Mouse (Mus musculus): ENCODE results near the gene Epha10. TPM values are rescaled to one million over a fixed set of nuclear protein-coding genes. Genes with fewer than 3 reads are reported as not detected.

Epha10 gene
- total and polyA plus RNA-seq, 2 experiments from 2014 or later, result 13.7 to 49.6 TPM

GRCm38 (mm10) chr4:124960940-124961339 lies 80.2 kb downstream of the Epha10 start:
- Histone ChIP-seq H3K9me3 (ENCODE audit: low read length) (no peaks in the 10 kb centered on the region), H3K36me3 (ENCODE audit: insufficient read depth, low read length) (no peaks in the 10 kb centered on the region), H3K4me1 (ENCODE audit: insufficient read depth, low read length) (no peaks in the 10 kb centered on the region), H3K4me3 (ENCODE audit: low read length) (no peak overlapping the region), H3K4me2 (ENCODE audit: low read depth, low read length) (no peak overlapping the region), H3K27me3 (ENCODE audit: insufficient read depth, low read length) (no peaks in the 10 kb centered on the region), H3K27ac (no peak overlapping the region), H3K9ac (replicated peaks; ENCODE audit: low read length) (no peak overlapping the region)
- ATAC-seq (no peak), DNase-seq (ENCODE audit: low spot score) (no peak)
- 75% methylated on average over 11 of the region's 11 CpGs for WGBS
- TF ChIP-seq CTCF (IDR thresholded peaks at IDR 0.05; ENCODE audit: low read depth), result no peak

GRCm38 (mm10) chr4:124962576-124962975 lies 81.9 kb downstream of the Epha10 start:
- DNase-seq (ENCODE audit: low spot score) (no peak), ATAC-seq (no peak)
- Histone ChIP-seq H3K4me2 (ENCODE audit: low read depth, low read length) (no peak overlapping the region), H3K36me3 (ENCODE audit: insufficient read depth, low read length) (no peaks in the 10 kb centered on the region), H3K27ac (no peak overlapping the region), H3K27me3 (ENCODE audit: insufficient read depth, low read length) (no peaks in the 10 kb centered on the region), H3K9me3 (ENCODE audit: low read length) (no peaks in the 10 kb centered on the region), H3K4me1 (ENCODE audit: insufficient read depth, low read length) (no peaks in the 10 kb centered on the region), H3K9ac (replicated peaks; ENCODE audit: low read length) (no peak overlapping the region), H3K4me3 (ENCODE audit: low read length) (no peak overlapping the region)
- 74% methylated on average over 11 of the region's 11 CpGs for WGBS
- no peak for TF ChIP-seq CTCF (IDR thresholded peaks at IDR 0.05; ENCODE audit: low read depth)

DNA sequence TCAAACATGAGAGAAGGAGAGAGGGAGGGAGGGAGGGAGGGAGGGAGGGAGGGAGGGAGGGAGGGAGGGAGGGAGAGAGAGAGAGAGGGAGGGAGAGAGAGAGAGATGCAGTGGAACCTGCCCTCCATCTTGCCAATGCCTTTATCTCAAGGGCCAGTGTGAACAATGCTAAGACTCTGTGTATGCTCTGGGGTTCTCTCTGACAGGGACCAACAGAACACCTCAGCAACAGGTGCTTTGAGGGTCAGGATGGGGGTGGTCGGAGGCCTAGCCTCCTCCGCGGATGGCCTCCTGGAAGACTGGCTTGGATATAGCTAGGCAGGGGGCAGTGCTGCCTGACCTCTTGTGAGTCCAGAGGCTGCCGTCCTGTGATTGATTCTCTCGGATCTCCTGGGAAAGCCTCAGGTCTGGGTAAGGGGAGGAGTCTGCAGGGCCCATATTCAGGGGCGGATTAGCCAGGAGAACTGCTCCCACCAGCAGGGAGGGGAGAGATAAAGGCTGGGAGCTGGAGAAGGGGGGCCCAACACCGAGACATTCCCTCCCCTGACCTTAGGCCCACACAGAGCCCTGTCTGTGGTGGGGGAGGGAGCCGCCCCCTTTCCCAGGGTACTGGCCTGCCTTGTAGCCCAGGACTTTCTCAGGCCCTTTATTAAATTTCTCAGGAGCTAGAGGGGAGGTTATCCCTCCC lies 84.4 kb downstream of the Epha10 start:
- Histone ChIP-seq H3K4me3 (ENCODE audit: low read length) (no peak overlapping the region), H3K27me3 (ENCODE audit: insufficient read depth, low read length) (no peaks in the 10 kb centered on the region), H3K9me3 (ENCODE audit: low read length) (no peaks in the 10 kb centered on the region), H3K27ac (no peak overlapping the region), H3K36me3 (ENCODE audit: insufficient read depth, low read length) (no peaks in the 10 kb centered on the region), H3K9ac (replicated peaks; ENCODE audit: low read length) (no peak overlapping the region; the same call in 1 of the 2 replicates), H3K4me2 (ENCODE audit: low read depth, low read length) (no peak overlapping the region), H3K4me1 (ENCODE audit: insufficient read depth, low read length) (no peaks in the 10 kb centered on the region)
- WGBS, result 9% methylated on average over 8 of the region's 8 CpGs
- TF ChIP-seq CTCF (IDR thresholded peaks at IDR 0.05; ENCODE audit: low read depth), result no peak
- DNase-seq (ENCODE audit: low spot score) (no peak), ATAC-seq (no peak)

Other genes with a start within 250 kb of the Epha10 start
- 4.8 and 7.0 TPM in 2 replicates for gene Pou3f1, start 224.1 kb upstream of the Epha10 start, total RNA-seq (2014; rRNA removed)
- 4.1 and 6.3 TPM in 2 replicates for gene Pou3f1, start 224.1 kb upstream of the Epha10 start, polyA plus RNA-seq (2015; fragmentation: Nextera tagmentation; extraction: Ambion mirVana)
- gene Utp11, start 187.3 kb upstream of the Epha10 start, total RNA-seq (2014; rRNA removed), result 4.0 and 9.0 TPM in 2 replicates
- 31.2 and 39.0 TPM in 2 replicates for gene Utp11, start 187.3 kb upstream of the Epha10 start, polyA plus RNA-seq (2015; fragmentation: Nextera tagmentation; extraction: Ambion mirVana)
- gene Fhl3, start 180.2 kb upstream of the Epha10 start, total RNA-seq (2014; rRNA removed), result 7.1 and 7.3 TPM in 2 replicates
- 2.5 and 3.1 TPM in 2 replicates for gene Fhl3, start 180.2 kb upstream of the Epha10 start, polyA plus RNA-seq (2015; fragmentation: Nextera tagmentation; extraction: Ambion mirVana)
- gene Sf3a3, start 166.1 kb upstream of the Epha10 start, total RNA-seq (2014; rRNA removed), result 18.7 and 33.0 TPM in 2 replicates
- gene Sf3a3, start 166.1 kb upstream of the Epha10 start, polyA plus RNA-seq (2015; fragmentation: Nextera tagmentation; extraction: Ambion mirVana), result 79.7 and 87.9 TPM in 2 replicates
- gene Inpp5b, start 139.0 kb upstream of the Epha10 start, total RNA-seq (2014; rRNA removed), result 15.9 and 16.0 TPM in 2 replicates
- 14.9 and 15.4 TPM in 2 replicates for gene Inpp5b, start 139.0 kb upstream of the Epha10 start, polyA plus RNA-seq (2015; fragmentation: Nextera tagmentation; extraction: Ambion mirVana)
- gene Mtf1, start 78.8 kb upstream of the Epha10 start, total RNA-seq (2014; rRNA removed), result 7.7 and 17.3 TPM in 2 replicates
- gene Mtf1, start 78.8 kb upstream of the Epha10 start, polyA plus RNA-seq (2015; fragmentation: Nextera tagmentation; extraction: Ambion mirVana), result 23.4 and 24.7 TPM in 2 replicates
- 52.9 and 76.1 TPM in 2 replicates for gene Yrdc, start 30.2 kb upstream of the Epha10 start, total RNA-seq (2014; rRNA removed)
- gene Yrdc, start 30.2 kb upstream of the Epha10 start, polyA plus RNA-seq (2015; fragmentation: Nextera tagmentation; extraction: Ambion mirVana), result 47.0 and 52.9 TPM in 2 replicates
- gene 1110065P20Rik, start 29.7 kb upstream of the Epha10 start, total RNA-seq (2014; rRNA removed), result 206 and 212 TPM in 2 replicates
- 143 and 152 TPM in 2 replicates for gene 1110065P20Rik, start 29.7 kb upstream of the Epha10 start, polyA plus RNA-seq (2015; fragmentation: Nextera tagmentation; extraction: Ambion mirVana)
- 52.3 and 56.9 TPM in 2 replicates for gene Maneal, start 18.7 kb upstream of the Epha10 start, total RNA-seq (2014; rRNA removed)
- 9.4 and 9.6 TPM in 2 replicates for gene Maneal, start 18.7 kb upstream of the Epha10 start, polyA plus RNA-seq (2015; fragmentation: Nextera tagmentation; extraction: Ambion mirVana)
- gene 9930104L06Rik, start 56.1 kb downstream of the Epha10 start, total RNA-seq (2014; rRNA removed), result 12.8 and 15.5 TPM in 2 replicates
- gene 9930104L06Rik, start 56.1 kb downstream of the Epha10 start, polyA plus RNA-seq (2015; fragmentation: Nextera tagmentation; extraction: Ambion mirVana), result 9.3 and 9.4 TPM in 2 replicates
- gene Cdca8, start 58.4 kb downstream of the Epha10 start, total RNA-seq (2014; rRNA removed), result 10.8 and 17.1 TPM in 2 replicates
- 28.9 and 35.1 TPM in 2 replicates for gene Cdca8, start 58.4 kb downstream of the Epha10 start, polyA plus RNA-seq (2015; fragmentation: Nextera tagmentation; extraction: Ambion mirVana)
- gene Rspo1, start 105.5 kb downstream of the Epha10 start, total RNA-seq (2014; rRNA removed), result 0.36 and 13.6 TPM in 2 replicates
- gene Rspo1, start 105.5 kb downstream of the Epha10 start, polyA plus RNA-seq (2015; fragmentation: Nextera tagmentation; extraction: Ambion mirVana), result 0.74 and 0.95 TPM in 2 replicates
- 22.5 and 26.0 TPM in 2 replicates for gene Gnl2, start 135.7 kb downstream of the Epha10 start, total RNA-seq (2014; rRNA removed)
- gene Gnl2, start 135.7 kb downstream of the Epha10 start, polyA plus RNA-seq (2015; fragmentation: Nextera tagmentation; extraction: Ambion mirVana), result 70.2 and 77.6 TPM in 2 replicates
- gene Dnali1, start 184.8 kb downstream of the Epha10 start, total RNA-seq (2014; rRNA removed), result 0.73 and 2.4 TPM in 2 replicates
- 1.4 and 1.5 TPM in 2 replicates for gene Dnali1, start 184.8 kb downstream of the Epha10 start, polyA plus RNA-seq (2015; fragmentation: Nextera tagmentation; extraction: Ambion mirVana)
- gene Snip1, start 185.8 kb downstream of the Epha10 start, total RNA-seq (2014; rRNA removed), result 29.2 and 35.0 TPM in 2 replicates
- 15.7 and 16.3 TPM in 2 replicates for gene Snip1, start 185.8 kb downstream of the Epha10 start, polyA plus RNA-seq (2015; fragmentation: Nextera tagmentation; extraction: Ambion mirVana)
- 47.0 and 50.4 TPM in 2 replicates for gene Meaf6, start 204.2 kb downstream of the Epha10 start, total RNA-seq (2014; rRNA removed)
- 131 and 133 TPM in 2 replicates for gene Meaf6, start 204.2 kb downstream of the Epha10 start, polyA plus RNA-seq (2015; fragmentation: Nextera tagmentation; extraction: Ambion mirVana)
- not detected in 2 replicates for gene Zc3h12a, start 246.9 kb downstream of the Epha10 start, total RNA-seq (2014; rRNA removed)
- 0.16 and 0.31 TPM in 2 replicates for gene Zc3h12a, start 246.9 kb downstream of the Epha10 start, polyA plus RNA-seq (2015; fragmentation: Nextera tagmentation; extraction: Ambion mirVana)

Measured in hindbrain, postnatal 0 days (tissue).